Mouse (Mus musculus): ENCODE data around the gene Exoc3.

Gene Exoc3

GRCm38 (mm10) chr13:74138906-74139647, 69.5 kb downstream of the Exoc3 start:
- DNase-seq, result no peak

- DNase-seq, result no peak
Measured at GRCm38 (mm10) chr13:74129909-74130308, 78.6 kb downstream of the Exoc3 start.

- no peak for DNase-seq
Measured at GRCm38 (mm10) chr13:74127571-74127970, 81.0 kb downstream of the Exoc3 start.

GRCm38 (mm10) chr13:74122632-74123031, 85.9 kb downstream of the Exoc3 start:
- DNase-seq, result no peak

- DNase-seq, result no peak
Measured at GRCm38 (mm10) chr13:74121795-74122330, 86.7 kb downstream of the Exoc3 start.

GRCm38 (mm10) chr13:74121141-74121602, 87.4 kb downstream of the Exoc3 start, which contains the start of gene Slc9a3:
Gene Slc9a3, plus strand, starts transcription at chr13:74121457.
- DNase-seq, result no peak

Measured in lung, postnatal 14 days (tissue).